Mouse (Mus musculus) CD4-positive, CD25-positive, alpha-beta regulatory T cell, adult 4 months (primary cell): Measurements from ENCODE around the gene Snhg11. TPM values are rescaled to one million over a fixed set of nuclear protein-coding genes. Genes with fewer than 3 reads are reported as not detected.

Source experiments
- polyA plus RNA-seq, 2 experiments: library from polyadenylated mRNA; unstranded; fragments of 100-300 nt; shearing (Covaris generic); gene quantifications; one replicate each; pipeline ENCODE4 v1.2.1; 2017

Snhg11 gene
- polyA plus RNA-seq, 2 experiments from 2014 or later, result 0.09 TPM; not detected in 1

Other genes with a start within 250 kb of the Snhg11 start
- 1 to 10 TPM; 3.1 to 4.4 TPM for gene Tgm2, start 229.2 kb upstream of the Snhg11 start, polyA plus RNA-seq
- gene D630003M21Rik, start 146.4 kb upstream of the Snhg11 start, polyA plus RNA-seq, result not detected
- not detected for gene Bpi, start 117.5 kb upstream of the Snhg11 start, polyA plus RNA-seq
- gene Lbp, start 69.1 kb upstream of the Snhg11 start, polyA plus RNA-seq, result 1 to 10 TPM in 1 of 2 experiments, not detected in 1; 1.3 TPM
- 10 to 100 TPM; 11.7 to 12.1 TPM for gene Ralgapb, start 34.2 kb downstream of the Snhg11 start, polyA plus RNA-seq
- not detected for gene Adig, start 127.0 kb downstream of the Snhg11 start, polyA plus RNA-seq
- not detected for gene Arhgap40, start 137.2 kb downstream of the Snhg11 start, polyA plus RNA-seq
- gene Slc32a1, start 235.1 kb downstream of the Snhg11 start, polyA plus RNA-seq, result not detected
- 1 to 10 TPM; 2.1 to 2.9 TPM for gene Actr5, start 249.2 kb downstream of the Snhg11 start, polyA plus RNA-seq